Mouse (Mus musculus) lung, postnatal 25 days (tissue): ENCODE measurements at regions not wholly inside any gene's neighbourhood (a gene's known extent, or its start where the extent isn't known, plus 50 kb on each side); places are given as distances from the start of the nearest gene placed in this dataset.
"Not testable (repeated sequence)": the region's sequence is repeated elsewhere in the genome, so short reads cannot be mapped to it uniquely, and the experiment has no call there.

ENCODE experiments used
- DNase-seq: peaks from one replicate; pipeline ENCODE4 v3.0.0; 2022; ENCODE audit warnings: low spot score

DNA sequence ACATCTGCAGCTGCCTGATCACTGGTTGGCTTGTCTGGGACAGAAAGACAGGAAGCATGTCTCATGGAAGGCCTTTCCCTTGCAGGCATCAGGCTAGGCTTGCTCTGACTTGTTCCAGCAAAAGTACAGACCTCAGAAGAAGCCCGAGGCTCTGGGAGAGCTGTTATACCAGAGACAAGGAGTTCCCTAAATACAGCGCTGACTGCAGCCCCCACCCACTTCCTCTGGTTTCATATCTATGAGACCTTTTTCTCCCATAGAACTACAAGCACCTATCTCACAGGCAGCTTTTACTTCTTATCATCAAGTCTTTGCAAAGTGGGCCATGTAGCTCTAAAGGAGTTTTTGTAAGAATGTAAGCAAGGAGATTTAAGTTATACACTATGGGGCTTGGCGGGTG is 312.2 kb upstream of the Vmn1r3 start:
- DNase-seq = not testable (repeated sequence)

DNA sequence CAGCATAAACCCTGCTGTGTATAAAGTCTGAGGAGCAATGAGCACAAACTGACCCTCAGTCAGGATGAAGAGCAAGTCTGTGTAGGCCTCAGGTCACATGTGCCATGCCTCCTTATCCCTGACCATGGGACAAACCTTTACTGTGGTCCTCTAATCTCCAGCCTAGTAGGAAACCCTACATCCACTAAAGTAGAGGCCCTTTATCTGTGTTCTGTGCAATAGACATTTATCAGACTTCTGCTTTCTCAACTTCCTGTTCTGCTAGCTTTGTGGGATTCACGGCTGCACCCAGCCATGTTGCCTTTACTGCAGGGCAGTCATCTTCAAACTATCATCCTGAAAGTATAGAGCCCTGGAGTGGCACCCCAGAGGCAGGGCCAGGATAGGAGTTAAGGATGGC is 310.8 kb upstream of the Vmn1r3 start:
- DNase-seq = not testable (repeated sequence)

DNA sequence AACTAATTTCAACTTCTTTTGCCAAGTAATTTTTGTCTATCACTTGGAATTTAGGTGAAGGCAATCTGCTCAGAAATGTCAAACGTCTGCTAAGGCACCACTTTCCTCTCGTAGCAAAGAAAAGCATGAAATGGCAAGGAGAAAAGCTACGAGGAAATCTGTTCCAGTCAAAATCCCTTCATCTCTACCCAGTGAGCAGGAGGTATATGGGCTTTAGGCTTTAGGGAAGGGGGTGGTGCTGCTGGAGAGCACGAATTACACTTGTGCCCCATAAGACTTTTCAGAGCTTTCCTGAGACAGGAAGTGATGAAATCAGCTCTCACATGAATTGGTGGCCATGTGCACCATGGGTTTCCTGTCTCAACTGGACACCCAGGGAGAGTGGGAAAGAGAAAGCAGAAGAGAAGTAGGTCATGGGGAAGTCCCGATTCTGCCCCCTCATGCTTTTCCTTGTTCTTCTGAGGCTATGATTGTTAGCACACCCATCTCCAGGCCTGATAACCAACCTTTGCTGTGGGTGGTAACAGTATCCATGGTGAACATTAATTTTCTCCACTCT is 309.0 kb upstream of the Vmn1r3 start:
- not testable (repeated sequence) for DNase-seq

DNA sequence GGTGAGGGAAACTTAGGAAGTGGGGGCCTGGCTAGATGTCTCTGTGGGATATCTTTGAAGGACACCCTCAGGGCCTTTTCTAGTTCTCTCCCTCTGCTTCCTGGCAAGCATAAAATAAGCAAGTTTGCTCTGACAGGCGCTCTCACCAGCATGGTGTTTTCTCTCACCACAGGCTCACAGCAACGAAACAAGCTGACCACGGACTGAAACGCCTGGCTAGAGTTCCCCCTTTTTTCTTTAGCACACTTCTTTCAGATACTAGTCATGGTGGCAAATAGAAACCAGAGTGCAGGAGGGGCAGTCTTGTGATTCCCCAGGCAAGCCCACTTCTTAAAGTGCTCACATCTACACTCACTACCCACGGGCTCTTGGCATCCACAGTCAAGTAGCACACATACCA is 305.7 kb upstream of the Vmn1r3 start:
- not testable (repeated sequence) for DNase-seq

DNA sequence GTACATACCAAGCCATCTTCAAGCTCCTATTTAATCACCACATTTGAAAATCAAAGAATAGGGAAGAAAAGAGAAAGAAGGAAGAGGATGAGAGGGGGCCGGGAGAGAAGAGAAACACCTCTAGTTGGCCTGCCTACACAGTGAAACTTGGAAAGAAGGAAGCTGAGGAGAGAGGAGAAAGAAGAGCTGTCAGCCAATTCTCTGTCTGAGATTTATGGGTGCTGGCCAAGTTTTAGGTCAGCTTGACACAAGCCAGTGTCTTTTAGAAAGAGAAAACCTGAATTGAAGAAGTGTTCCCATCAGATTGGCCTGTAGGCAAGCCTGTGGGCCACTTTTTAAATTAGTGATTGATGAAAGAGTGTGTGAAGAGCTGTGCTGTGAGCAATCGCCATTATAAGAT is 296.9 kb upstream of the Vmn1r3 start:
- DNase-seq = no peak

DNA sequence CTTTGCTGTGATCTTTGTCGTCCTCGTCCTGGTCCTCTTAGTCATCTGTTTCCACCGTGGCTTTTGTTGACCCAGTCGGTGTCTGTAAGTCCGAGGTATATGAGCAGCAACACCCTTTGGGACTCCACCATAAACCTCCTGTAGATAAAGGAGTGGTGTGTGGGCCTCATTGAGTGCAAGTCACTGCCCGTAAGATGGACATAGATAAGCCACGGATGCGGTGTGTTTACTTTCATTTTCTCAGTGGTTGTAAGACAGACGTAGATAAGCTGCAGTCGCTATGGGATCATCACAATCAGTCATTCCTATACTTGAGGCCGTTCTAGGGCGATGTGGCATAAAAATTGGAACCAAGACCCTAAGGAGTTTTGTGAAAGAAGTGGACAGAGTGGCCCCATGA is 271.6 kb upstream of the Vmn1r3 start:
- DNase-seq = no peak

DNA sequence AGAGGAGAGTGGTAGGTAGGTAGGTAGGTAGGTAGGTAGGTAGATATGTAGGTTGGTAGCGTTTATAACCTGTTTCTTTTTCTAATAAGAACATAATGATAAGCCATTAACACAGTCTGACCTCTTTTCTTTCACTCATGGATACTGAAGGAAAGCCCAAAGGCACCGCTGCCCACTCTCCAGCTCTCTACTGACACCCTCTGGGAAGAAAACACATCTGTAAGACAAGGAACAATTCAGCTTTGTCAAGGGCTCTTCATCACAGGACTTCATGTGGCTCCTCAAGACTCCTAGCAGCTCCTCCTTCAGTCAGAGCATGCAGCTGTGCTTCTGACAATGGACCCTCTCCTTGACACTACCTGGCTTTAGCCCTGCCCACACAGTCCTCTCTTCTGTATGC is 252.2 kb upstream of the Vmn1r3 start:
- not testable (repeated sequence) for DNase-seq

DNA sequence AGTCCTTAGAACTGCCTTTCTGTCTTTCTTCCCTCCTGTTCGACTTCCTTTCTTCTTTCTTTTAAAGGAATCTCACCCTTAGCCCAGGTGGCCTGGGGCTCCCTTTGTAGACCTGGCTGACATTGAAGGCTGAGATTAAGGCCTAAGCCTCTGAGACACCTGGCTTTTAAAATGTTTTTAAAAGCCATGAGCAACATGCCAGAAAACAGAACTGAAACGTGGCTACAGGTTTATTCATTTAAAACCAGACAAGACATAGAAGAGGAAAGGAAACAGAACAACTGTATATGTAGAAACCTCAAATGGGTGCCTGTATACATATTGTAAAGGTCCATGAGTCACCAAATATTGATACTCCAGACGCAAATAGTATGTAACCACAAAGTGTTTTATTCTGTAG is 242.8 kb upstream of the Vmn1r3 start:
- no peak for DNase-seq

DNA sequence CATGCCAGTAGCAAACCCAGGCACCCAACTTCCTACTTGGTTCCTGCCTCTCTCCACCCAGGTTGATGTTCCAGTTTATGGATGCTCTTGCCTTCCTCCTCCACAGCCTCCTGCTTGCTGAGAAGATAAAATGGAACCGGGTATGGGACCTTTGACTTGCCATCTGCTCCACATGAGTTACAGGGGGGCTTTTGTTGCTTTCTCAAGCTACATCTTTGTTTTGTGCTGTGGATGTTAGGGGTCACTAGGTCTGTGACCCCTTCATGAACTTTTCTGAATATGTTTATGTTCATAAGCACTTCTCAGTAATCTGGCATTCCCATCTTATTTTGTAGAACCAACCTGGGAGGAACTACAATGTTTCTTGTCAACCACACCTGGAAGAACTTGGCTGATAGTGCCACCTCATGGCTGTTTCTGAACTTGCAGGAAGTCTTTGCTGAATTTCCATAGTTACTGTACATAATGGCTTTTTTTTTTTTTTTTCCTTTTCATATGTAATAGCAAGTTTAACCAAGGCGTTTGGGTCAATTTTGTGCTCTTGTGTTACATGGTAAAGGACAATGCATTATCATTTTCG is 234.9 kb upstream of the Vmn1r3 start:
- DNase-seq = peak; percentile 32

DNA sequence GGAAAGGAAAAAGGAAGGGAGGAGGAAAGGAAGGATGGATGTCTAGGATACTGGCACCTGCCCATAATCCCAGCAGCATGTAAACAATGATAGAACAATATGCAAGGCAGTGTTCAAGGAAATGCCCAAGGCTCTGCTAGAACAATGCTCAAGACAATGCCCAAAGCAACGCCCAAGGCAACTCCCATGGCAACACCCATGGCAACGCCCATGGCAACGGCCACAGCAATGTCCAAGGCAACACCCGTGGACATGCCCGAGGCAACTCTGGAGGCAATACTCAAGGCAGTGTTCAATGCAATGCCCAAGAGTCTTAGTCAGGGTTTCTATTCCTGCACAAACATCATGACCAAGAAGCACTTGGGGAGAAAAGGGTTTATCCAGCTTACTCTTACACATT is 231.5 kb upstream of the Vmn1r3 start:
- DNase-seq = no peak

DNA sequence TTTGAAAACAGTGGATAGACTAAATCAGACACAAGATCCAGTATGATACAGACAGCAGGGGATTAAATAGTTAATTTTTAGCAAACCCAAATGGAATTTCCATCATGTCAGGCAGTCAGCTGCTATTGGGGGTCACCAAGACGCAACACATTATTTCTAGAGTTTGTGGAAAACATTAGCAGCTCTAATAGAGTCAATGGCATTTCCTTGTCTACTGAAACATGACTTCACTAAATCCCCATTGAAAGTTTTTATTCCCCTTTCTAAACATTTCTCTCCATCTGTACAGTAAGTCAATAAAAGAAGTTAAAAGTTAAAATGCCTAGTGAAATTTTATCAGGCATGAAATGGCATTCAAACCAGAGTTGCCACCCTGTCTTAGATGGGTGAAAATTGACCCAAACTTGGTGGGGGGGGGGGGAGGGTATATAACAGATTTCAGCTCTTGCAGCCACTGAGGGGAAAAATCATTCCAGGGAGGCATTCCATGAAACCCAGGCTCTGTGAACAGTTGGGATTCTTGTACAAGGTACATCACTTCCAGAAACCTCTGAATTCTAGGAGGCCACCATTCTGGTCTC is 229.4 kb upstream of the Vmn1r3 start:
- DNase-seq = not testable (repeated sequence)

DNA sequence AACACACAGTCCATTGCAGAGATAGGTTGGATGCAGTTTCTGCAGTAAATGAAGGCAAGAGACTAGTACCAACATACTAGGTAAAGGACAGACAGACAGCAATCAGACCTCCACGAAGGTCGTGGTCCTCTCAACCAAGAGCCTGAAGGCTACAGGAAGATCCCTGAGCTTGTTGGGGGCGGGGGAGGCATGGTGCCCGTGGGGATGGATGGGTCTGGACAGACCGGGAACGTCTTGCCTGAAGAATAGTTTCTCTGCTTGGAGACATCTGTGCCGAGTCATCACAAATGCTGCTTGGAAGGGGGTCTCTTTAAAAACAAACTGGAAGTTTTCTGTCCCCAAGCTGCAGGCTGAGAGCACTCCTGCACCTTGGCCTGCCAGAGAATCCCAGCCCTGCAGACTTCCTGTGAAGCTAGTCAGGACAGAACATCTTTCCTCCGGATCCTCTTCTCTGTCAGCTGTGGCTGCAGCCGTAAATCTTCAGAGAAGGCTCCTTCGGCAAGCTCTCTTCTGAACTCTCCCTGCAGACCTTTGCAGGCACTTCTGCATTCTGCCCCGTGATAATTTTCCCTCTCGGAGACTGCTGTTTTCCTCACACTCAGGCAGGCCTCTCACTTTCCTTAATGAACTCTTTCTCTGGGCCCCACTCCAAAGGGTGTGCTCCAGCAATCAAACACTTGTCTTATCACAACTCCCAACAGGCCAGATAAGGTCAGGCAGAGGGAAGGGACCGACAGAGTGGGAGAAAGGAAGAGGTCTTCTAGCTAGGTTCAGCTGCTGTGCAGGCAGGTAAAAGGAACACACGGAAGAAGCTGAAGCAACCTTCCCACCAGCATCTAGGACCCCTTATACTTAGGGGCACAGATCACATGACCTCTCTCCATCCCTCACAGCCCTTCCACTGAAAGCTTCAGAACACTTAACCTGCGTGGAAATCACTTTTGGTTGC is 228.6 kb upstream of the Vmn1r3 start:
- no peak for DNase-seq

DNA sequence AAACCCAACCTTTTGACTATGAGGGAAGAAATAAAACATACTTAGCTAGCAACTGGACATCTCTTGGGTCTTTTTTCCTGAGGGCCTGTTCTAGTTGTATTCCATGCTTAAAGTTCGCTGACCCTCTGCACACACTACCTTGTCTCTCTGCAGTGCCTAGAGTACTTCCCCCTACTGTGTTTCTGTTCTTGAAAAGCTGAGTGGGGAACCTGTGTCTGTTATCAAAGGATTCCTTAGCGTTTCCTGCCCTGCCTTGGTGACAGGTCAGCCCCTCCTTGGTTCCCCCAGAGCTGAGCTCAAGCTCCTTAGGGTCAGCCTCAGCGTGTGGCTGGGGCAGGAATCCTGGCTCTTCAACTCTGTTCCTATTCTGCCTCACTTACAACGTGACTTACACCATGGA is 227.2 kb upstream of the Vmn1r3 start:
- not testable (repeated sequence) for DNase-seq

DNA sequence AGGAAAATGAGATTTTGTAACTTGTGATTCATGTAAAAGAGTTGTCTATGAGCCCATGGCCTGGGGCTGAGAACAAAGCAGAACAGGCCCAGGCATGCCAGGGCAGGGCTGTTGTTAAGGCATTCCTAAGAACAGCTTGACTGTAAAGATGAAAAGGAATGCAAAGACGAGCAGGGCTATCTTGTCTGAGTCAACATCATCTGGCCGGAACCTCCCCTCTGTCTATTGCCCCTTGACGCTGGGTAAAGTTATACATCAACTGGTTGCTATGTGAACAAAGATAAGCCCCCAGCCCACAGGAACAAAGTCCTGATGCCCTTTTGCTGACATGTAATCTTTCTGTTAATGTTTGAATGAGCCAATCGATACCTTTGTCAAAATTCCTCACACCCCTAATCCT is 217.7 kb upstream of the Vmn1r3 start:
- DNase-seq = not testable (repeated sequence)

DNA sequence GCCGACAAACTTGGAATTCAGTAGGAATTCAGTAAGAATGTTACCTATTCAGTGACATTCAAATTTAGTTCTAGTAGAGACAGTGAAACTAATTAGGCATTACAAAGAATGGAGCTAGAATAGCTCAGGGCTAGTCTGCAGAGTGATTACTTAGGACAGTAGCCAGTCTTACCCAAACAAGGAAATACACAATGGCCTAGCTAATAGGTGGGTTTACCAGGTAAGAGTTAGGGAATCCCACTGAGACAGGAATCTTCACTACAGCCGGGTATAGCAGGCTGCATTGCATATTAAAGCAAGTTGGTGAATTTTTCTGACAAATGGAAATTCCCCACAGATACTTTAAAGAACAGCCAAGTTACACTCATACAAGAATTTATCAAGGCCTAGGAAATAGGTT is 216.6 kb upstream of the Vmn1r3 start:
- DNase-seq = not testable (repeated sequence)

DNA sequence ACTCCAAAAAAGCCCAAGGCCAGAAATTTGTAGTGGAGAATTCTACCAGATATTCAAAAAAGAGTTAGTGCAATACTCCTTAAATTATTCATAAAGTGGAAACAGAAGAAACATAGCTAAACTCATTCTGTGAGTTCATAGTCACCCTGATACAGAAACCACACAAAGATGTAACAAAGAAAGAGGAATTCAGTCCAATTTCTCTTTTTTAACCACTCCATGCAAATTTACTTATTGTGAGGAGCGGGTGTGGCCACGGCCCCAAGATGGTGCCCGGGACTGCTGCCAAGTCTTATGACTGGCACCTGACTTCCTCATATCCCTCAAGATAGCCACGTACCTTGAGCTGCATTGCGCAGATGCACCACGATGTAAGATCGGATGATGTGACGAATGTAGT is 206.4 kb upstream of the Vmn1r3 start:
- peak; percentile 1 for DNase-seq

DNA sequence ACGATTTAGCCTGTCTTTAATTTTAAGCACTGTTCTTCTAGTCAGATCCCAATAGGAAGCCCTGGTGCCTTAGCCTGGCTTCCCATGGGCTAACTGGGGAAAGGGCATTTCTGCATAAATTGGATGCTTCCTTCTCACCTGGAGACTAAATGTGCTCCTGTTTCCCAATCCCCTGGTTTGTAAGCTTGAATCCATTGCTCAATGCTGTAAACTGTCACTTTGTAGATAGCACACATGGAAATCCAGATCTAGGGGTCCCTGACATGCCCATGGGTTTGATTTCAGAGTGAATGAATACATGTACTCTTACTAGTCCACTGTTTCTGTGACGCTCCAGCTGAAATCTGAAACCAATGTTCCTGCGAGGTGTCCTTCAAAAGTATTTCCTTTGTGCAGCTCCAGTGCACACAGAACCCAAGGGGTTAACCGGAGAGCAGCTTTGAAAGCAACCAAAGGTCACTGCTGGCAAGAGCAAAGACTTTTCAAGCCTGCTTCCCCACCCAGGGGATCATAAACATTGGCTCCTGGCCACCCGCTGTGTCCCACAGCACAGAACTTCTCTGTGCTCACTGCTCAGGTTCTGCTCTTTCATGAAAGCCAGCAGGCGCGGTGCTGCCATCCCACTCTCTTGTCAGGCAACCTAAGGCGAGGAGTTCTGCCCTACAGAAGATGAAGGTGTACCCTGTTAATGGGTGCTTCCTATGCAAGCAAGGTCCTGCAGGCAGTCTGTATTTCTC is 188.0 kb upstream of the Vmn1r3 start:
- not testable (repeated sequence) for DNase-seq

DNA sequence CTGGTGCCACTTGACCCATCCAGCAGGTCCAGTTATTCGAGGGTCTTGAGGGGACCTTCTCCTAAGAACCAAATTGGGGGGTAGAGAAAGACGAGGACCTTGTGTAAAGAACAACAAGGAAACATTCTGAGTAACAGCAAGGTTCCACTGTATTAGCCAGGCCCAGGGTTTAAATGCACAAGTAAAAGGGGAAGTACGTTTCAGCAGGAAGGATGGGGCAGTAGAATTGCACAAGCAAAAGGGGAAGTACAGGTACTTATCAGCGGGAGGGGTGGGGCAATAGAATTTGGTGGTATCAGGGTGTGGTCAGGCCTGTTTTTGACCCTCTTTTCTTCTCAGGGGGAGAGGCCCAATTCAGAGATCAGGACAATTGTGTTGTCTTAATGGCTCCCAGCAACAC is 182.9 kb upstream of the Vmn1r3 start:
- DNase-seq = not testable (repeated sequence)

DNA sequence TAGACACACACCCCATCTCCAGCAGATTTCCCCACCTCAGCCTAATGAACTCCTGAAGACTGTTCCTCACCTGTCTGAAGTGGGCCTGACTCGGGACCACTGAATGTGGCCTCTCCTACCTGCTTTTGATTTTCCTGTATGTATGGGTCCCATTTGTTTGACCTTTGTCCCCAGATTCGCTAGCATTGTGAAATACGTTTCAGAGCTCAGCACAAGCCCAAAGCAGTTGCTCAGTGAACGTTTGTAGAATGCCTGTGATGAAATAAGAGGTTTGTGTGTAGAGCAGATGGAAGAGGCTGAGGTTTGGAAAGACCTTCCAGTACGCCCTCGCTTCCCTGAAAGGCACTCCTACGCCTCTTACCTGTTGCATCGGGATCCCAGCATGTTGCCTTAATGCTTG is 158.3 kb upstream of the Vmn1r3 start:
- not testable (repeated sequence) for DNase-seq

DNA sequence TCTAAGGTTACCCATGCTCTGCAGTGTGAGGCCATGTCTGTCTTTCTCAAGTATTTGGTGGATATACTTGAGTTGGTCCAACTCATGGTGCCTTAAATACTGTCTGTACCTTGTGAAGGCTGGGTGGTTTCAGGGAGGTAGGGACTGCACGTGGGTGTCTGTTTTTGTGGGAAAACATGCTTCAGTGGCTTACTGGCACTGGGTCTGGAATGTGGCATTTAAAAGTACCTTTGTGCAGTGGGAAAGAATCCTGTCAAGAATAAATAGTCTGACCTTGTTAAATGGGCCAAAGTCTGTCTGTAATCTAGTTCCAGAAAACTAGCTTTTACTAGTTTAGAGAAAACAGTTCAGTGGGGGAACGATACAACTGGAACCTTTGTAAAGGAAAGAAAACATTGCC is 157.5 kb upstream of the Vmn1r3 start:
- DNase-seq = not testable (repeated sequence)

DNA sequence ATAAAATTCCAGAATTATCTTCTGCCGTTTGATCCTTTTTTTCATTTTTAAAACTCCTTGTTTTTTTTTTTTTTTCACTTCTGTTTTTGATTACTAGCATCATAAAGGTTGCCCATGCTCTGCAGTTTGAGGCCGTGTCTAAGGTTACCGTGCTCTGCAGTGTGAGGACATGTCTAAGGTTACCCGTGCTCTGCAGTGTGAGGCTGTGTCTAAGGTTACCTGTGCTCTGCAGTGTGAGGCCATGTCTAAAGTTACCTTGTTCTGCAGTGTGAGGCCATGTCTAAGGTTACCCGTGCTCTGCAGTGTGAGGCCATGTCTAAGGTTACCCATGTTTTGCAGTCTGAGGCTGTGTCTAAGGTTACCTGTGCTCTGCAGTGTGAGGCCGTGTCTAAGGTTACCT is 157.0 kb upstream of the Vmn1r3 start:
- DNase-seq = not testable (repeated sequence)
